Mouse (Mus musculus) liver, embryonic 11.5 days (tissue): ENCODE data around the gene Vmp1. TPM values are rescaled to one million over a fixed set of nuclear protein-coding genes. Genes with fewer than 3 reads are reported as not detected.
A peak's percentile ranks its signal among the peaks of the same experiment; 100 is the strongest.

Experiments
- ATAC-seq: fragments of 200-750 bp; cut with Nextera tagmentation; replicated peaks from 2 replicates; pipeline ENCODE4 v1.8.0; 2017; ENCODE audit warnings: moderate number of reproducible peaks, mild to moderate bottlenecking, moderate TSS enrichment, moderate library complexity; ENCODE audit not compliant: low FRiP score
- DNase-seq: peaks from one replicate; pipeline ENCODE4 v3.0.0-alpha.2; 2017; ENCODE audit warnings: low spot score
- H3K27ac ChIP-seq: fragments of 300-500 bp; sonication (generic); 2 replicates; pipeline ENCODE4 v1.5.1; 2014; ENCODE audit warnings: mild to moderate bottlenecking, low read depth, low read length, control low read depth
- H3K27me3 ChIP-seq: fragments of 300-500 bp; sonication (generic); replicated peaks from 2 replicates; pipeline ENCODE4 v1.6.1; 2014; ENCODE audit warnings: low read length, mixed read lengths; ENCODE audit not compliant: control insufficient read depth, insufficient read depth
- H3K36me3 ChIP-seq: fragments of 300-500 bp; sonication (generic); 2 replicates; pipeline ENCODE4 v1.6.1; 2014; ENCODE audit warnings: mild to moderate bottlenecking, low read length, moderate library complexity, mixed read lengths; ENCODE audit not compliant: control insufficient read depth, insufficient read depth
- H3K4me1 ChIP-seq: fragments of 300-500 bp; sonication (generic); replicated peaks from 2 replicates; pipeline ENCODE4 v1.6.1; 2014; ENCODE audit warnings: low read length, mixed read lengths; ENCODE audit not compliant: control insufficient read depth, insufficient read depth
- H3K4me2 ChIP-seq: fragments of 300-500 bp; sonication (generic); 2 replicates; pipeline ENCODE4 v1.6.1; 2014; ENCODE audit warnings: mild to moderate bottlenecking, control low read depth, moderate library complexity
- H3K4me3 ChIP-seq: fragments of 300-500 bp; sonication (generic); 2 replicates; pipeline ENCODE4 v1.5.1; 2014; ENCODE audit warnings: low read depth, low read length, control low read depth
- H3K9ac ChIP-seq: fragments of 300-500 bp; sonication (generic); 2 replicates; pipeline ENCODE4 v1.6.1; 2014; ENCODE audit warnings: low read depth, low read length, control low read depth
- H3K9me3 ChIP-seq: fragments of 300-500 bp; sonication (generic); 2 replicates; pipeline ENCODE4 v1.6.1; 2016; ENCODE audit warnings: low read length, inconsistent platforms, mixed read lengths; ENCODE audit not compliant: control insufficient read depth
- WGBS: fragments of 180-500 bp; shearing (Covaris S2); extraction: QIAGEN DNeasy Blood & Tissue Kit; methylation state at CpG from one replicate; pipeline ENCODE4 v1.1.7; 2014; 5-methylcytosine and 5-hydroxymethylcytosine counted together
- polyA plus RNA-seq: library from polyadenylated mRNA; unstranded; fragments of >200 nt; fragmentation: Nextera tagmentation; extraction: Ambion mirVana; gene quantifications from 2 replicates; pipeline ENCODE4 v1.2.1, GENCODE M21; 2014

Gene Vmp1
- polyA plus RNA-seq, 1 experiment from 2014 or later = 112 TPM

GRCm38 (mm10) chr11:86584898-86585597 lies 98.6 kb downstream of the Vmp1 start:
- H3K27me3 ChIP-seq = no peaks in the 10 kb centered on the region
- H3K9ac ChIP-seq = peak overlapping the region; percentile 44
- WGBS = 59% methylated on average over 7 of the region's 7 CpGs
- H3K36me3 ChIP-seq = peaks cover 3% of the 10 kb centered on the region; the same call in 1 of the 2 replicates
- H3K4me2 ChIP-seq = peak overlapping the region; percentile 82
- DNase-seq = no peak
- ATAC-seq = no peak
- H3K4me3 ChIP-seq = peak overlapping the region; percentile 62
- H3K27ac ChIP-seq = peak overlapping the region; percentile 71
- no peaks in the 10 kb centered on the region for H3K9me3 ChIP-seq
- H3K4me1 ChIP-seq = peaks cover 45% of the 10 kb centered on the region

- H3K4me3 ChIP-seq = peak overlapping the region; percentile 62; the same call in 1 of the 2 replicates
- H3K4me1 ChIP-seq = peaks cover 51% of the 10 kb centered on the region
- DNase-seq = no peak
- WGBS = 64% methylated on average over 14 of the region's 14 CpGs
- ATAC-seq = no peak
- H3K27me3 ChIP-seq = no peaks in the 10 kb centered on the region
- no peaks in the 10 kb centered on the region for H3K9me3 ChIP-seq
- peaks cover 3% of the 10 kb centered on the region; the same call in 1 of the 2 replicates for H3K36me3 ChIP-seq
- no peak overlapping the region; the same call in 1 of the 2 replicates for H3K27ac ChIP-seq
- peak overlapping the region; percentile 82 for H3K4me2 ChIP-seq
- peak overlapping the region; percentile 31; the same call in 1 of the 2 replicates for H3K9ac ChIP-seq
Observed at GRCm38 (mm10) chr11:86583990-86584897, 99.4 kb downstream of the Vmp1 start.

- H3K4me1 ChIP-seq = peaks cover 59% of the 10 kb centered on the region
- 84% methylated on average over 3 of the region's 3 CpGs for WGBS
- no peak overlapping the region; the same call in 1 of the 2 replicates for H3K4me2 ChIP-seq
- H3K9ac ChIP-seq = no peak overlapping the region
- no peaks in the 10 kb centered on the region for H3K9me3 ChIP-seq
- ATAC-seq (no peak), DNase-seq (no peak)
- H3K27me3 ChIP-seq = no peaks in the 10 kb centered on the region
- H3K27ac ChIP-seq = no peak overlapping the region
- peaks cover 3% of the 10 kb centered on the region; the same call in 1 of the 2 replicates for H3K36me3 ChIP-seq
- no peak overlapping the region for H3K4me3 ChIP-seq
Observed at GRCm38 (mm10) chr11:86583313-86583825, 100.3 kb downstream of the Vmp1 start.

GRCm38 (mm10) chr11:86582543-86583260 lies 100.9 kb downstream of the Vmp1 start:
- peaks cover 3% of the 10 kb centered on the region; the same call in 1 of the 2 replicates for H3K36me3 ChIP-seq
- H3K9me3 ChIP-seq = no peaks in the 10 kb centered on the region
- H3K4me3 ChIP-seq = no peak overlapping the region
- H3K4me2 ChIP-seq = no peak overlapping the region
- WGBS = 83% methylated on average over 7 of the region's 7 CpGs
- DNase-seq (no peak), ATAC-seq (no peak)
- H3K9ac ChIP-seq = no peak overlapping the region
- H3K27me3 ChIP-seq = no peaks in the 10 kb centered on the region
- H3K4me1 ChIP-seq = peaks cover 57% of the 10 kb centered on the region
- H3K27ac ChIP-seq = peak overlapping the region; percentile 79

- no peak overlapping the region; the same call in 1 of the 2 replicates for H3K9ac ChIP-seq
- H3K9me3 ChIP-seq = no peaks in the 10 kb centered on the region
- peaks cover 3% of the 10 kb centered on the region; the same call in 1 of the 2 replicates for H3K36me3 ChIP-seq
- H3K4me1 ChIP-seq = peaks cover 58% of the 10 kb centered on the region
- ATAC-seq (no peak), DNase-seq (no peak)
- H3K27me3 ChIP-seq = no peaks in the 10 kb centered on the region
- H3K27ac ChIP-seq = peak overlapping the region; percentile 79
- H3K4me3 ChIP-seq = no peak overlapping the region
- peak overlapping the region; percentile 67 for H3K4me2 ChIP-seq
- 77% methylated on average over 12 of the region's 12 CpGs for WGBS
Observed at GRCm38 (mm10) chr11:86581943-86582542, 101.6 kb downstream of the Vmp1 start.

- Histone ChIP-seq H3K4me1 (peaks cover 53% of the 10 kb centered on the region), H3K9me3 (no peaks in the 10 kb centered on the region), H3K4me3 (peak overlapping the region; percentile 41), H3K27me3 (no peaks in the 10 kb centered on the region), H3K27ac (peak overlapping the region; percentile 79), H3K36me3 (peaks cover 3% of the 10 kb centered on the region; the same call in 1 of the 2 replicates), H3K9ac (peak overlapping the region; percentile 61), H3K4me2 (peak overlapping the region; percentile 67)
- peak; percentile 49 for DNase-seq
- 14% methylated on average over 11 of the region's 11 CpGs for WGBS
- ATAC-seq = peak; percentile 58; the same call in 1 of the 2 replicates
Observed at GRCm38 (mm10) chr11:86581250-86581753, 102.3 kb downstream of the Vmp1 start.

- ATAC-seq (no peak), DNase-seq (no peak)
- Histone ChIP-seq H3K27ac (peak overlapping the region; percentile 79), H3K4me1 (peaks cover 51% of the 10 kb centered on the region), H3K4me2 (peak overlapping the region; percentile 67), H3K4me3 (peak overlapping the region; percentile 41), H3K9ac (peak overlapping the region; percentile 61; the same call in 1 of the 2 replicates), H3K27me3 (no peaks in the 10 kb centered on the region), H3K36me3 (peaks cover 3% of the 10 kb centered on the region; the same call in 1 of the 2 replicates), H3K9me3 (no peaks in the 10 kb centered on the region)
- 77% methylated on average over 9 of the region's 9 CpGs for WGBS
Observed at GRCm38 (mm10) chr11:86580319-86581113, 103.1 kb downstream of the Vmp1 start.
